Mouse (Mus musculus) brain, adult 2 months (tissue): ENCODE measurements at regions not wholly inside any gene's neighbourhood (a gene's known extent, or its start where the extent isn't known, plus 50 kb on each side); places are given as distances from the start of the nearest gene placed in this dataset.

Experiments
- DNase-seq: peaks from one replicate; pipeline ENCODE4 v3.0.0; 2011; ENCODE audit warnings: low read depth, low spot score

DNA sequence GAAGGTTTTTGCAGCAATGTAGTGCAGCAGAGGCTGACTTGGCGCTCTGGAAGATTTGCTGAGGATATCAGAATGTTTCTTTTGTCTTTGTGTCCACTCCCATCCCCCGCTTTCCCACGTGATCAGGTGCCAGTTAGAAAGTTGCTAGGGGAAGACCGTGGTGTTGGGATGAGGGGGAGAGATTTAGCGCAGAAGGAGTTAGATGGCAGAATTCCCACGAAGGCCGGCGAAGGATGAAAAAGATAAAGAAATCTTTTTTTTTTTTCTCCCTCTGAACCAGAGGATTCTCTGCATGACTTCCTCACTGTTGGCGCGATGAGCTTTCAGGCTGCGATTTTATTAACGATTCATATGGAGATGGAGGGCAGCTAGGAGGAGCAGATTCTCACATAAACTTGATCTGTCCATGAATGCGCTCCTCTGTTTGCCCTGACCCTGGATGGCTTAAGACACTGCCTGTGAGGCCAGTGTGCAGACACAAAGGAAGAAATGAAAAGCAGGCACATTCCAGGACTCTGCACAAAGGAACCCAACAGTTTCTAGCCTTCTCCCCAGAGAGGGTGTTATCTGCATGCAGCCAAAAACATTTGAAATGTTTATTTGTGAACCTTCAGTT is 201.5 kb downstream of the Gm11146 start:
- peak; percentile 86 for DNase-seq

DNA sequence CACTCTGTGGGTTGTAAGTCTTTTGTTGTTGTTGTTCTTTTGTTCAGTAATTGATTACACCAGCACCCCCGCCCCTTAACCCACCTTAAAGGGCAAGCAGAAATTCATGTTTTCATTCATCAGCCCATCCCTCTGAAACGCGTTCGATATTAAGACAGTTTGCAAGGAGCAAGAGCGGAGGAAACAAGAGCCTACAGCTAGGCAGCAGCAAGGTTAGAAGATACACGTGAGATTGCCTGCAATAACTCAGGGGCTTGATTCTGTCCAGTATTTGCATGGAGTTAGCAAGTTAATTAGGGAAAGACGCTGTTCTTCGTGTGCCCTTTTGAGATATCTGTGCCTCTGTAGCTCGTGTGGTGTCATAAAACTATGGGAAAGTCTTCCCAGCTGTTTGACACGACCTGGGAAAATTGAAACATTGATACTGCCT is 202.0 kb downstream of the Gm11146 start:
- peak; percentile 29 for DNase-seq

- no peak for DNase-seq
Measured at GRCm38 (mm10) chr16:77394054-77394716, 207.7 kb downstream of the Gm11146 start.

GRCm38 (mm10) chr16:77393470-77393869 is 208.4 kb downstream of the Gm11146 start:
- DNase-seq: no peak

GRCm38 (mm10) chr16:77392205-77392604 is 209.7 kb downstream of the Gm11146 start:
- no peak for DNase-seq

DNA sequence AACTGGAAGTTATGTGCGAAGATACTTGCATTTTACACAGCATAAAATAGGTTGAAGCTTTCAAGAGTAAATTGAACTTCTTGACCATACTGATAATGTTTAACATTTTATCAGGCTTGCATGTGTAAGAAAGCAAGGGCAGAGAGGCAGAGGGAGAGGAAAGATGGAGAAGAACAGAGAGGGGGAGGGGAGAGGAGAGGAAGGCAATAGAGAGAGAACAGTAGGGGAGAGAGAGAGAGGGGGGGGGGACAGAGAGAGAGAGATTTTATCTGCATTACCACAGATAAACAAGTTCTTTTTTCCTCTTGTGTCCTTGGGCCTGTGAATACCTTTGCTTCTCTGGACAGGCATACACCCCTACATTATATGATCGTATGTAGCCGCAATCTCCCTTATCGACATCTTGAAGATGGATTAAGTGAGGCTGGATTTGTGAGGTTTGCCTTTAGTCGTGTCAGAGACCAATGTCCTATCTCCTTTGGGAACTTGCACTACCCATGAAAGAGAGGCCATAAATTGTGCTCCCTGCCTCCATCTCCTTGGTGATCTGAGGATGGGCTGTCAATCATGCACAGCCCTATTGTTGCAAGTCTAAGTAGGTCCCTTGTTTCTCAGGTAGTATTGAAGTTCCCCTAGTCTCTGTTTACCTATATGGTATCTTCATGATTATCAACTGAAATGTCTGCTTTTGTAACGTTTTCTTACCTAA is 217.7 kb downstream of the Gm11146 start:
- no peak for DNase-seq

GRCm38 (mm10) chr16:77382790-77383189 is 219.1 kb downstream of the Gm11146 start:
- DNase-seq: peak; percentile 12

GRCm38 (mm10) chr16:77372768-77373167 is 229.1 kb downstream of the Gm11146 start:
- DNase-seq: no peak

DNA sequence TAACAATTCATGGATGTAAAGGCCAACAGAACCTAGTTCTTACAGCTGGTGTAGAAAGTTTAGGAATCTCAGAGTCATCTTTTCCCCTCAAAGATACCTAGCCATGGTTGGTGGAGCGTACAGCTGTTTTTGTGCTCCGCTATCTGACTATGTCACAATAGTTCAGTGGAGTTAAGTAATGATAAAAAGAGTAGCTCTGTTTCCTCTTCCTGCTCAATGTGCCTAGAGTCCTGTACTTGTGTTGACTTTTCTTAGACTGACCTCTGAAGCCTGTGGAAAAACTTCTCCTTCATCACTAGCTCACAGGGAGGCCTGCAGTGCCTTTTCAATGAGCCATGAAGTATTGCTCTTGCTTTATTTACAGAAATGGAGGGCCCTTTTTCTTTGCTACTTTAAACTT is 232.1 kb downstream of the Gm11146 start:
- no peak for DNase-seq

DNA sequence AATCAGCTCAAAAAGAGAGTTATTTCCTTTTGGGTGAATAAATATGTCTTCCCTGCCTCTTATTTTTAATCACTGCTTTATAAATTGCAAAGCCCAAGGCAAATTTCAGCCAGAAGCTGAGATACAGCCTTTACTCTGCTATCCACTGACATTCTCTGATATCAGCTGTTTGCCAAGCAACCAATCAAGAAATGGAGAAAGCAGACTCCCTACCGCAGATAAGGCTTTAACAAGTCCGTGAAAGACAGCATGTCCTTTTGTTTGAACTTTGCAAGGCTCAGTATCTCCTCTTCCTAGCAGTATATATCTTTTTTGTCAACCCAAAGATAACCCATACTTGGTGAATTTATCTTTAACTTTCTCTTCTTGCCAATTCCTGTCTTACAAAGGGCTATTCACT is 236.6 kb downstream of the Gm11146 start:
- no peak for DNase-seq

GRCm38 (mm10) chr16:77364439-77364838 is 237.5 kb downstream of the Gm11146 start:
- no peak for DNase-seq

DNA sequence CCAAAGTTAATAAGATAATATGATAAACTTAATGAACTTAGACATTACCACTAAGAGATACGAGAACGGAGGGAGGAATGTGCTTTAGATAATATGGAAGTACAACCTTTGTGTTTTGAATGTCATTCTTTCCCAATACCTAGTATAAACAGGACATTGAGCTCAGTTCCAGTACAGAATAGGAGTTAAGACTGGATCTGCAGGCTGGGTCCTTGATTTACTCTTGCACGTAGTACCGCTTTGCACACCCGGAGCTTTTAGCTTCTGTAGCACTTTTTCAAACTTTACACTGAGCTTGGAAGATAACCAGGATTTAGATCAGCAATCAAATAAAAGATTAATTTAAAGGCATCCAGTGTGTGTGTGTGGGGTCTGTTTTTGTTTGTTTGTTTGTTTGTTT is 242.7 kb downstream of the Gm11146 start:
- no peak for DNase-seq

- no peak for DNase-seq
Measured at GRCm38 (mm10) chr16:77355260-77355659, 246.6 kb downstream of the Gm11146 start.

DNA sequence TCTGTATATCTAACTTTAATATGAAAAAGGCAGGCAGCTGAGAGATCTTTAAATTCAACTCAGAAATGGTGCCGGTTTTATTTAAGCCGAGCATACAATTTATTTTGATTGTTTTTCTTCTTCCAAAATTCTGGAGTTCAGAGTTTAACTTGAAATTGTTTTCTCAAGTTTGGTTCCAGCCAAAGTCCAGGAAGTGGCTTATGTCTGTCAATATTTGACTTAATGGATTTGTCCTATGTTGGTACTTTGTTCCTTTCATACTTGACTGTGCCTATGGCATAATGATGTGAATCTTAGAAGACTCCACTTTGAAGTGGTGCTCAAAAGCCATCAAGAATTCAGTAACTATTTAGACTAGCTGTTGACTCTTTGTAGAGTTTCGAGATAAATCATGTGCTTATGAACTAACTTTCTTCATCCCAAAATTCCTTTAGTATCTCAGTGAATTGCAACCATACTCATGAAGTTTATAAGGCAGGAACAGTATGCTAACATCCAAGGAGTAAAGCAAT is 247.6 kb downstream of the Gm11146 start:
- no peak for DNase-seq

- no peak for DNase-seq
Measured at GRCm38 (mm10) chr16:77346128-77346527, 255.8 kb downstream of the Gm11146 start.

GRCm38 (mm10) chr16:77332285-77332684 is 269.6 kb downstream of the Gm11146 start:
- no peak for DNase-seq

- DNase-seq: peak; percentile 25
Measured at GRCm38 (mm10) chr16:77330996-77331395, 270.9 kb downstream of the Gm11146 start.

- DNase-seq: peak; percentile 24
Measured at GRCm38 (mm10) chr16:77329711-77330530, 272.0 kb downstream of the Gm11146 start.

- DNase-seq: peak; percentile 60
Measured at GRCm38 (mm10) chr16:77329160-77329691, 272.7 kb downstream of the Gm11146 start.

DNA sequence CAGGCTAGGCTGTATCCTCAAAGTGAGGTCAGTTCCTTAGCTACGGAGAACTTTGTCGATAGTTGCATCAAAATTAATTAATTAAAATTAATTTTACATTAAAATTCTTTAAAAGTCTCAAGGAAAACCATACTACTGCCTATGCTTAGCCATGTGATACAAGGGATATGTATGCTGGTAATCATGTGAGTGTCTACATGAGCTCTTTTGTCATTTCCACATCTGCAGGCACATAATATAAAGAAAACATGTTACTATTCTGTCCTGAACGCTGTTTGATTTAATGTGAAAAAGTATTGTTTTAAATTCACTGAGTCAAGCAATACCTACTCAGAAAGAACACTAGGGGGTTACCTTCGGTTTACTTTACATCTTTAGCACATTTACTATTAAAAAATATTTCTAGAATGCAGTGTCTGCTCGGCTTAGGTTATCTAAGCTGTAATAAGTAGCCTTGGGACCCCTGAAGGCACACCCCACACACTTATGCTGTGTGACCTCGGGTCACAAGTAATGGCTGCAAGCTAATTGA is 273.2 kb downstream of the Gm11146 start:
- no peak for DNase-seq

DNA sequence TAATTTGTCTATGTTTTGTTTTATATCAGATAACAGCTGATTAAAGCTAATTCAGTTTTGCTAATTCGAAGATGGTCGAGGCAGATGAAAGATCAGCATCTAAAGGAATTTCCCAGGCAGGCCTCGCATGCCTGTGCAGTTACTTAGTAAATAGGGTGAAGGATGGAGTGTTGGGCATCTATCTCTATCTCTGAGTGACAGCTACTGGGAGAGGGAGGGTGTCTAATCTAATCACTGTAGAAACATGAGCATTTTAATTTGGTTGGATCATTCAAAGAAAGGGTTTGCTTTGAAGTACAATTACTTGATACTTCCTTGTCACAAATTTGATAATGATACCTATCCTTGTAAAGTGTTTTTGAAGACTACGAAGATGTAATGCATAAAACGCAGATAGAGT is 273.8 kb downstream of the Gm11146 start:
- no peak for DNase-seq
